Mouse (Mus musculus): ENCODE data around the gene S1pr5. TPM values are rescaled to one million over a fixed set of nuclear protein-coding genes. Genes with fewer than 3 reads are reported as not detected.
"Not testable (repeated sequence)": the region's sequence is repeated elsewhere in the genome, so short reads cannot be mapped to it uniquely, and the experiment has no call there.

The S1pr5 gene
- 0.08 and 0.21 TPM in 2 replicates for polyA plus RNA-seq (2014; fragmentation: Nextera tagmentation; extraction: Ambion mirVana)

DNA sequence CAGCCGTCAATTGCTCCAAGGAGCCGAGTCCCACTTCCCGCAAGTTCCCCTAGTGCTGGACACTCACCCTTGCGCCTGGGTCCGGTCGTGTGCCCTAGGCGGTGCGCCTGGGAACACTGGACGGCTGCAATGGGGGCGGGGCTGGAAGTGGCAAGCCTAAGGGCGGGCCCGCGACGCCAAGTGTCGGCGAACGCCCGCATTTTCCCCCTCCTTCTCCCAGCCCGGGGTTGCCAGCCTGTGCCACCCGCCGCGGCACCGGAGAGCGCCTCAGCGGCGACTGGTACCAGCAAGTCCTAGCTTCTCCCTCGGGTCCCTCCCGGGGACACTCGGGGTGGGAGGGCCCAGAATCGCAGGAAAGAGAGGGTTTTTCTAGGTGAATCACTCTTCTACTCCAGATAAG is at the start of gene S1pr5:
Gene S1pr5, minus strand, starts transcription at position 118 of the 400 bp plus-strand sequence.
- H3K36me3 ChIP-seq (replicated peaks; ENCODE audit: control insufficient read depth, insufficient read depth, low read depth, low read length) = no peaks in the 10 kb centered on the region
- H3K4me3 ChIP-seq (ENCODE audit: low read depth, low read length) = peak within 1 kb of the TSS; percentile 17; the same call in 1 of the 2 replicates
- H3K9ac ChIP-seq (replicated peaks; ENCODE audit: low read length) = peak within 1 kb of the TSS; percentile 32

DNA sequence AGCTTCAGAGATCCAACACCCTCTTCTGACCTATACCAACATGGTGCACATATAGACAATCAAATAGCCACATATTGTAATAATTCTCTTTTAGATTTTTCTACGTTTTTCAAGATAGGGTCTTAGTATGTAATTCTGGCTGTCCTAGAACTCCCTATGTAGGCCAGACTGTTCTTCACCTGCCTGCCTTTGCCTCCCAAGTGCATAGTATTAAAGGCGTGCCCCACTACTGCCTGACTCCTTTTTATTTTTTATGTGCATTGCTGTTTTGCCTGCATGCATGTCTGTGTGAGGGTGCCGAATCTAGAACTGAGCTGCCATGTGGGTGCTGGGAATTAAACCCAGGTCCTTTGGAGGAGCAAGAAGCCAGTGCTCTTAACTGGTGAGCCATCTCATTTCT is 44.0 kb upstream of the S1pr5 start:
- no peak overlapping the region for H3K27ac ChIP-seq (replicated peaks; ENCODE audit: low read depth, low read length)
- H3K27me3 ChIP-seq (ENCODE audit: control insufficient read depth, insufficient read depth, low read length) = no peaks in the 10 kb centered on the region
- no peaks in the 10 kb centered on the region for H3K36me3 ChIP-seq (replicated peaks; ENCODE audit: control insufficient read depth, insufficient read depth, low read depth, low read length)
- 87% methylated on average over 3 of the region's 3 CpGs for WGBS
- H3K4me2 ChIP-seq (ENCODE audit: low read depth, low read length) = no peak overlapping the region
- DNase-seq (ENCODE audit: low spot score) (no peak), ATAC-seq (replicated peaks; ENCODE audit: insufficient number of reproducible peaks, low FRiP score, low TSS enrichment, low read depth) (no peak)
- no peaks in the 10 kb centered on the region; the same call in 1 of the 2 replicates for H3K4me1 ChIP-seq (ENCODE audit: control insufficient read depth, insufficient read depth, low read length)
- no peak overlapping the region for H3K4me3 ChIP-seq (ENCODE audit: low read depth, low read length)
- no peak overlapping the region for H3K9ac ChIP-seq (replicated peaks; ENCODE audit: low read length)
- H3K9me3 ChIP-seq (replicated peaks; ENCODE audit: control insufficient read depth, low read length) = no peaks in the 10 kb centered on the region

More for the DNA sequence above, at the start of gene S1pr5:
- no peaks in the 10 kb centered on the region for H3K9me3 ChIP-seq (replicated peaks; ENCODE audit: control insufficient read depth, low read length)
- peaks cover 9% of the 10 kb centered on the region; the same call in 1 of the 2 replicates for H3K4me1 ChIP-seq (ENCODE audit: control insufficient read depth, insufficient read depth, low read length)
- H3K27me3 ChIP-seq (ENCODE audit: control insufficient read depth, insufficient read depth, low read length) = peaks cover 67% of the 10 kb centered on the region
- peak within 1 kb of the TSS; percentile 30 for H3K4me2 ChIP-seq (ENCODE audit: low read depth, low read length)
- ATAC-seq (replicated peaks; ENCODE audit: insufficient number of reproducible peaks, low FRiP score, low TSS enrichment, low read depth) = no peak
- H3K27ac ChIP-seq (replicated peaks; ENCODE audit: low read depth, low read length) = no peak within 1 kb of the TSS
- no peak for DNase-seq (ENCODE audit: low spot score)
- 1% methylated on average over 29 of the region's 30 CpGs for WGBS

DNA sequence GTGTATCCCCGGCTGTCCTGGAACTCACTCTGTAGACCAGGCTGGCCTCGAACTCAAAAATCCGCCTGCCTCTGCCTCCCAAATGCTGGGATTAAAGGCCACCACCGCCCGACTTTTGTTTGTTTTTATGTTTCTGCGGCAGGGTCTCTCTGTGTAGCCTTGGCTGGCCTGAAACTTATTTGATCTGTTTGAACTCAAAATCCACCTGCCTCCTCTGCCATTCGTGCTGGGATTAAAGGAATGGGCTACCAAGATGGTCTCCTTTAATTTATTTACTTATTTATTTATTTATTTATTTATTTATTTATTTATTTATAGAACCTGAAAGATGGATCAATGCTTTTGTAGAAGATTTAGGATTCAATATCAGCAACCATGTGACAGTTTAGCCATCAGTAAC is 43.6 kb upstream of the S1pr5 start:
- DNase-seq (ENCODE audit: low spot score) = peak; percentile 31
- not testable (repeated sequence) for H3K36me3 ChIP-seq (replicated peaks; ENCODE audit: control insufficient read depth, insufficient read depth, low read depth, low read length); H3K4me1 ChIP-seq (ENCODE audit: control insufficient read depth, insufficient read depth, low read length); H3K4me2 ChIP-seq (ENCODE audit: low read depth, low read length); H3K27me3 ChIP-seq (ENCODE audit: control insufficient read depth, insufficient read depth, low read length); ATAC-seq (replicated peaks; ENCODE audit: insufficient number of reproducible peaks, low FRiP score, low TSS enrichment, low read depth); H3K9me3 ChIP-seq (replicated peaks; ENCODE audit: control insufficient read depth, low read length)
- Histone ChIP-seq H3K4me3 (ENCODE audit: low read depth, low read length) (peak overlapping the region; percentile 28), H3K27ac (replicated peaks; ENCODE audit: low read depth, low read length) (peak overlapping the region; percentile 86), H3K9ac (replicated peaks; ENCODE audit: low read length) (peak overlapping the region; percentile 51)
- 20% methylated on average over 7 of the region's 7 CpGs for WGBS

DNA sequence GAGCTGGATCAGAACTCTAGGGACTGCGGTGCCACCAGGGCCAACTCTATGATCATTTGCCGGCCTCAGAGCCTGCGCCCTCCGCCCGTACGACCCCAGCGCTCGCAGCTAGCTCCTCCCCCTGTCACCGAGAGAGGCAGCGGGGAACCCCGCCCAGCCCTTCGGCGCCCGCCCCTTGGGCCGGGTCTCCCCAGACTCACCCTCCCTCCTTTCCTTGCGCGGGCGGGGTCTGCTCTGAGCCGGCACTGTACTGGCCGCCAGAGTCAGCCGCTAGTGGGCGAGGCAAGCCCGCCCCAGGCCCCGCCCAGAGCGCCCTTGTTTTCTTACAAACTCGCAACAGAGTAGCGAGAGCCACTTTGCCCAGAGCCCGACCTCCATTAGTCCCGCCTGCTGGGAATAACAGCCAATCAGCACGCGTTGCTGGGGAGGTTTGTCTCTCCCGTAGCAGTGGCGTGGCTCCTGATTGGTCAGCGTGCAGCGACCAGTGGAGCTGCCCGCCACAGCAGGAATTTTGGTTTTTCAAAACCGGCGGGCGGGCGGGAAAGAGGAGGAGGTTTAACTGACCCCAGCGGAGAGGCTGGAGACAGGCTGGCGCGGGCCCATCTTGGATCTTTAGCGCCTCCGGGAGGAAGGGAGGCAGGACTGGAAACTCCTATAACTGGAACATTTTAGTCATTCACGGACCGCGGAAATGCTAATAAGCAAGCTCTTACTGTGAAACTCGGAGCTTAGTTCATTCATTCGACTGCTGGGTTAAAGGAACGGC is 43.0 kb upstream of the S1pr5 start, which contains the start of gene Cdkn2d:
Gene Cdkn2d, minus strand, starts transcription at position 386 of the 766 bp plus-strand sequence.
- no peaks in the 10 kb centered on the region for H3K27me3 ChIP-seq (ENCODE audit: control insufficient read depth, insufficient read depth, low read length)
- H3K4me1 ChIP-seq (ENCODE audit: control insufficient read depth, insufficient read depth, low read length) = peaks cover 4% of the 10 kb centered on the region; the same call in 1 of the 2 replicates
- DNase-seq (ENCODE audit: low spot score) (peak; percentile 100), ATAC-seq (replicated peaks; ENCODE audit: insufficient number of reproducible peaks, low FRiP score, low TSS enrichment, low read depth) (peak; percentile 98)
- no peaks in the 10 kb centered on the region for H3K36me3 ChIP-seq (replicated peaks; ENCODE audit: control insufficient read depth, insufficient read depth, low read depth, low read length)
- H3K9me3 ChIP-seq (replicated peaks; ENCODE audit: control insufficient read depth, low read length) = no peaks in the 10 kb centered on the region
- peak within 1 kb of the TSS; percentile 78 for H3K4me3 ChIP-seq (ENCODE audit: low read depth, low read length)
- peak within 1 kb of the TSS; percentile 68 for H3K4me2 ChIP-seq (ENCODE audit: low read depth, low read length)
- H3K27ac ChIP-seq (replicated peaks; ENCODE audit: low read depth, low read length) = peak within 1 kb of the TSS; percentile 86
- peak within 1 kb of the TSS; percentile 85 for H3K9ac ChIP-seq (replicated peaks; ENCODE audit: low read length)
- WGBS = under 1% methylated on average over 51 of the region's 51 CpGs

DNA sequence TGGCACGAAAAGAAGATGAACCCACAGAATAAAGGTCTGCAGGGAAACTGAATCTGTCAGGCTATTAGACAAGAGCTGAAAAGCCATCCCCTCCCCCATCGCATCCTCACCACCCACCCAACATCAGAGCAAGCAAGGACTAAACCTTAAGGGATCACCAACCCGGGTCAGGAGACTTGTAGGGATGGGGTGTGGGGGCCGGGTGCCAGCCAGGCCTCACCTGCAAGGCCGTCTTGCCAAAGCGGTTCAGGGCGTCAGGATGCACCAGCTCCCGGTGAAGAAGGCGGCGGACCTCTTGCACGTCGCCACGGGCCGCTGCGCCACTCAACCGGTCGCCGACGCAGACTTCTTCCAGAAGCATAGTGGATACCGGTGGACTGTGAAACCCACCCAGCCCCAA is 42.3 kb upstream of the S1pr5 start:
- Histone ChIP-seq H3K36me3 (replicated peaks; ENCODE audit: control insufficient read depth, insufficient read depth, low read depth, low read length) (no peaks in the 10 kb centered on the region), H3K4me2 (ENCODE audit: low read depth, low read length) (peak overlapping the region; percentile 68), H3K9me3 (replicated peaks; ENCODE audit: control insufficient read depth, low read length) (no peaks in the 10 kb centered on the region), H3K27ac (replicated peaks; ENCODE audit: low read depth, low read length) (peak overlapping the region; percentile 23; the same call in 1 of the 2 replicates), H3K9ac (replicated peaks; ENCODE audit: low read length) (peak overlapping the region; percentile 85), H3K4me1 (ENCODE audit: control insufficient read depth, insufficient read depth, low read length) (peaks cover 4% of the 10 kb centered on the region; the same call in 1 of the 2 replicates), H3K4me3 (ENCODE audit: low read depth, low read length) (peak overlapping the region; percentile 78), H3K27me3 (ENCODE audit: control insufficient read depth, insufficient read depth, low read length) (no peaks in the 10 kb centered on the region)
- ATAC-seq (replicated peaks; ENCODE audit: insufficient number of reproducible peaks, low FRiP score, low TSS enrichment, low read depth) (no peak), DNase-seq (ENCODE audit: low spot score) (peak; percentile 49)
- under 1% methylated on average over 20 of the region's 20 CpGs for WGBS

DNA sequence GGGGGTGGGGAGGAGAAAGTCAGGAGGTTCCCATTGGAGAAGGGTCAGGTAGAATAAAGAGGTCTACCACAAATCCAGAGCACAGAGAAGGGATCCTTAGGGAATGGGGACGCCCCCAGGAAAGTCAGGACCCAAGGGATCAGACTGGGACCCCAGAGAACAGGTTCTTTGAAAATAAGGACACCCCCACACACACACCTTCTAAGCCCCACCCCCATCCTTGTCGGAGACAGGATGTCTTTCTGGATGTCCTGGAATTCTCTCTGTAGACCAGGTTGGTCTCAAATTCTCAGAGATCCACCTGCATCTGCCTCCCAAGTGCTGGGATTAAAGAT is 41.1 kb upstream of the S1pr5 start:
- Histone ChIP-seq H3K9ac (replicated peaks; ENCODE audit: low read length) (no peak overlapping the region), H3K36me3 (replicated peaks; ENCODE audit: control insufficient read depth, insufficient read depth, low read depth, low read length) (no peaks in the 10 kb centered on the region; the same call in 1 of the 2 replicates), H3K4me3 (ENCODE audit: low read depth, low read length) (no peak overlapping the region; the same call in 1 of the 2 replicates), H3K27ac (replicated peaks; ENCODE audit: low read depth, low read length) (no peak overlapping the region), H3K27me3 (ENCODE audit: control insufficient read depth, insufficient read depth, low read length) (no peaks in the 10 kb centered on the region), H3K9me3 (replicated peaks; ENCODE audit: control insufficient read depth, low read length) (no peaks in the 10 kb centered on the region), H3K4me2 (ENCODE audit: low read depth, low read length) (no peak overlapping the region), H3K4me1 (ENCODE audit: control insufficient read depth, insufficient read depth, low read length) (peaks cover 4% of the 10 kb centered on the region; the same call in 1 of the 2 replicates)
- ATAC-seq (replicated peaks; ENCODE audit: insufficient number of reproducible peaks, low FRiP score, low TSS enrichment, low read depth) (no peak), DNase-seq (ENCODE audit: low spot score) (no peak)
- WGBS = 83% methylated on average over 2 of the region's 2 CpGs

DNA sequence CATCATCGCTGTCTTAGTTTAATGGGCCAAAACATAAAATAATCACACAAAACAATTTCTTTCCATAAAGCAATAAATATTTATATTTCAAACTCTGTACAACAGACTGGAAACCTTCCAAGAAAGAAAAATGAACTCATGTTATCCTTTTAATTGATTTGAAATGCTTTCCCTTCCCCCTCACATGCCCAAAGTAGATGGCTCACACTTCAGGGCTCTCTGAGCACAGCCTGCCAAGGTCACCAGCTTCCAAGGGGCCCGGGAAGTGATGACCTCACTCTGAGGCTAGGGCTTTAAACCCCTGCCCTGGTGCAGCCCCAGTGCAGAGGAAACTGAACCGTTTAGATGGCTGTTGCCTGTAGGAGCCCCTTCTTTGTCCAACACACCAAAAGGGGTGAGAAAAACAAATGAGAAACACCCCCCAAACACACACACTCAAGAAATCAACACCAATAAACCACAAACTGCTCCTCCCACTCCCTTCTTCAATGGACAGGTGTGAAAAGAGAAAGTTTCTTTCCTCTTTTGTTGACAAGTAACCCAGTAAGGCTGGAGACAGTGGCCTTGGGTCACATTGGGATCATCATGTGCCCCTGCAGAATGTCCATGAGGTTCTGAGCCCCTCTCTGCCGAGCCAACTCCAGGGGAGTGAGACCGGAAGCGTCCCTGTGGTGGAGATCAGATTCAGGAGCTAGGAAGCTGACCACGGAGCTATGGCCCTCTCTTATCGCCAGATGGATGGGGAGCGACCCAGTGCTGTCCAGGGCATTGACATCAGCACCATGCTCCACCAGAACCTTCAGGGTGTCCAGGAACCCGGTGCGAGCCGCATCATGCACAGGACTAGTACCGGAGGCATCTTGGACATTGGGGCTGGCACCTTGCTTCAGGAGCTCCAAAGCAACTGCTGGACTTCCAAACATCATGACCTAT is 40.4 kb upstream of the S1pr5 start:
- Histone ChIP-seq H3K27me3 (ENCODE audit: control insufficient read depth, insufficient read depth, low read length) (no peaks in the 10 kb centered on the region), H3K9ac (replicated peaks; ENCODE audit: low read length) (peak overlapping the region; percentile 34), H3K4me1 (ENCODE audit: control insufficient read depth, insufficient read depth, low read length) (peaks cover 4% of the 10 kb centered on the region; the same call in 1 of the 2 replicates), H3K4me3 (ENCODE audit: low read depth, low read length) (peak overlapping the region; percentile 52), H3K4me2 (ENCODE audit: low read depth, low read length) (peak overlapping the region; percentile 53), H3K9me3 (replicated peaks; ENCODE audit: control insufficient read depth, low read length) (no peaks in the 10 kb centered on the region), H3K27ac (replicated peaks; ENCODE audit: low read depth, low read length) (peak overlapping the region; percentile 52), H3K36me3 (replicated peaks; ENCODE audit: control insufficient read depth, insufficient read depth, low read depth, low read length) (no peaks in the 10 kb centered on the region; the same call in 1 of the 2 replicates)
- WGBS = 84% methylated on average over 13 of the region's 13 CpGs
- ATAC-seq (replicated peaks; ENCODE audit: insufficient number of reproducible peaks, low FRiP score, low TSS enrichment, low read depth) (no peak), DNase-seq (ENCODE audit: low spot score) (no peak)
